Mouse (Mus musculus) bone marrow, adult 2 months (tissue): Measurements from ENCODE around the gene Patj. TPM values are rescaled to one million over a fixed set of nuclear protein-coding genes. Genes with fewer than 3 reads are reported as not detected.

Experiments used
- H3K27ac ChIP-seq: fragments of 200-500 bp; 2 replicates; pipeline ENCODE4 v1.5.1; 2012; ENCODE audit warnings: low read depth, mild to moderate bottlenecking, control low read depth, inconsistent platforms, low read length; ENCODE audit not compliant: control insufficient read depth, poor library complexity, insufficient read depth
- H3K4me1 ChIP-seq: fragments of 200-500 bp; 2 replicates; pipeline ENCODE4 v1.6.1; 2011; ENCODE audit warnings: low read length; ENCODE audit not compliant: control insufficient read depth, insufficient read depth
- H3K4me3 ChIP-seq: fragments of 200-500 bp; replicated peaks from 2 replicates; pipeline ENCODE3; 2011; ENCODE audit warnings: mild to moderate bottlenecking, low read depth, low read length, control low read depth; ENCODE audit not compliant: control insufficient read depth
- CTCF ChIP-seq: fragments of 200-500 bp; IDR thresholded peaks from 2 replicates; pipeline ENCODE4 v1.5.1; 2011; ENCODE audit warnings: low read length, control low read depth; ENCODE audit not compliant: control insufficient read depth, insufficient read depth
- POLR2A ChIP-seq: fragments of 200-500 bp; IDR thresholded peaks from 2 replicates; pipeline ENCODE4 v1.6.1; 2011; ENCODE audit warnings: low read depth, mild to moderate bottlenecking, control low read depth, low read length, borderline replicate concordance; ENCODE audit not compliant: control insufficient read depth
- WGBS: fragments of 180-500 bp; shearing (Covaris S2); methylation state at CpG from one replicate; pipeline ENCODE4 v1.1.7; 2018; 5-methylcytosine and 5-hydroxymethylcytosine counted together
- polyA plus RNA-seq: library from polyadenylated mRNA; stranded (reverse); fragments of >200 nt; gene quantifications from 2 replicates; pipeline ENCODE4 v1.2.4, GENCODE M21; 2011; ENCODE audit warnings: low replicate concordance; ENCODE audit not compliant: missing spikeins, insufficient read depth, insufficient read length

Gene Patj
- polyA plus RNA-seq = 2.6 and 2.8 TPM in 2 replicates

DNA sequence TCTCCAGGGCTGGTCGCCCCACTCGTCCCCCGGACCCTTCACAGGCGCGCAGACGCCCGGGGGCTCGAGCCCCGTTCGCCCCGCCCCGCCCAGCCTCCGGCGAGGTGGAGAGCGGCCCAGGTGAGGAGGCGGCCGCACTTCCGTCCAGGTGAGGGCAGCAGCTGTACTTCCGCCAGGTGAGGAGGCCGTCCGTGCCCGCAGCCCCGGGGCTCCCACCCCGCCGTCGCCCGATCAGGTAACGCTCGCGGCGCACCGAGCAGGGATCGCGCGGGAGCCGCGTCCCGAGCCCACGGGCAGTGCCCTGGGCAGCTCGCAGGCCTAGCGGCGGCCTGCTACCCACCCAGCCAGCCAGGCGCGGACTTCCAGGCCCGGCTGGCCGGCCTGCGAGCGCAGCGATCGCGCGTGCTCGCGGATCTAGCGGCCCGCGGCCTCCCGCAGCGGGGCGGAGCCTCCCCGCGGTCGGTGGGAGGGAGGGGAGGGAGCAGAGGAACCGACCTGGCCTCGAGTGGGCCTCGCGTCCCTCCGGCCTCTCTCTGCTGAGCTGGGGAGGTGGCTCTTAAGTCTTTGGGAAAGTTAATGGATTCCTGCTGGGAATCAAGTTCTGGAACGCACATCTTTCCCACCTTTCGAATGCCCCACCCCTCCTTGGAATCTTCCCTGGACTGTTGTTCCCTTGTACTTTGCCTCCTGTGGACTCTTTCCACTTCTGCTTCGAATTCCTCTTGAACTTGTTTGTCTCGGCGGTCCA, at the start of gene Patj:
TSS of gene Patj (plus strand) at position 96 of the 748 bp plus-strand sequence.
- H3K4me3 ChIP-seq = peak within 1 kb of the TSS; percentile 40
- TF ChIP-seq POLR2A (no peak), CTCF (no peak)
- no peaks in the 10 kb centered on the region for H3K4me1 ChIP-seq
- H3K27ac ChIP-seq = no peak within 1 kb of the TSS
- WGBS = 2% methylated on average over 73 of the region's 73 CpGs

GRCm38 (mm10) chr4:98348580-98348979, 47.0 kb upstream of the Patj start:
- WGBS = 60% methylated on average over 5 of the region's 5 CpGs
- H3K4me3 ChIP-seq = no peak overlapping the region
- no peaks in the 10 kb centered on the region for H3K4me1 ChIP-seq
- no peak for TF ChIP-seq POLR2A
- TF ChIP-seq CTCF = no peak
- H3K27ac ChIP-seq = no peak overlapping the region

GRCm38 (mm10) chr4:98358034-98358809, 37.4 kb upstream of the Patj start:
- 86% methylated on average over 9 of the region's 9 CpGs for WGBS
- TF ChIP-seq POLR2A (no peak), CTCF (no peak)
- H3K4me1 ChIP-seq = no peaks in the 10 kb centered on the region
- no peak overlapping the region for H3K4me3 ChIP-seq
- H3K27ac ChIP-seq = no peak overlapping the region

DNA sequence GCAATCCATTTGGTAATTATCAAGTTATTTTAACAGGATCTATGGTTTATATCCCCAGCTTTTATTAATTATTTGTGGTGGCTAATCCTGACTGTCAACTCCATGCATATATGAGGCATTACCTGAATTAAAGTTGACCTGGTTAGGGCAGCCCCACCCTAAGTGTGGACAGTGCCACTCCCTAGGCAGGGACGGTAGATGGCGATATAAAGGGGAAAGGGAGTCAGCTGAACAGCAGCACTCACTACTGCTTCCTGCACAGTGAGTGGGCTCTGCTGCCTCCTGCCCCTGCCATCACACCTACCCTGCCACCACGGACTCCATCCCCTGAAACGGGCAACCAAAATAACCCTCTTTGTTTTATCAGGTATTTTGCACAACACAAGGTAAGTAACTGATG, 20.2 kb upstream of the Patj start:
- Histone ChIP-seq H3K4me1 (no peaks in the 10 kb centered on the region), H3K4me3 (no peak overlapping the region), H3K27ac (no peak overlapping the region)
- WGBS = 73% methylated on average over 4 of the region's 4 CpGs
- TF ChIP-seq CTCF (peak; percentile 41), POLR2A (no peak)

DNA sequence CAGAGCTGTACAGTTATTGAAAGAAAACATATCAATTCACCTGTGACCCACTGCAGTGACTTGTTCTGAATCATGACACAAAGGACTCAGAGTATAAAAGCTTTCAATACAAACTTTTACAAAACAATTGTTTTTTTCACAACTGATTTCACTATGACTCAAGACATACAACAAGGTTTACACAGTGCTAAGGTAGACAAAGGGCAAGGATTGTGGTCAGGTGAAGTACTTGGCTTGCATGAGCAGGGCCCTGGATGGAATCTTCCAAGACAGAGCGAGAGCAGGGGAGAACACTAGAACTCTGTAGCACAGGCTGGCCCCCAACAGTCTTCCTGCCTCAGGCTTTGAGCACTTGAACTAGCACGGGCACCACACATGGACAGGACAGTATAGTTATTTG, 18.6 kb upstream of the Patj start:
- WGBS = 86% methylated on average over 2 of the region's 2 CpGs
- no peak for TF ChIP-seq POLR2A
- TF ChIP-seq CTCF = no peak
- no peaks in the 10 kb centered on the region for H3K4me1 ChIP-seq
- H3K27ac ChIP-seq = no peak overlapping the region
- H3K4me3 ChIP-seq = no peak overlapping the region

DNA sequence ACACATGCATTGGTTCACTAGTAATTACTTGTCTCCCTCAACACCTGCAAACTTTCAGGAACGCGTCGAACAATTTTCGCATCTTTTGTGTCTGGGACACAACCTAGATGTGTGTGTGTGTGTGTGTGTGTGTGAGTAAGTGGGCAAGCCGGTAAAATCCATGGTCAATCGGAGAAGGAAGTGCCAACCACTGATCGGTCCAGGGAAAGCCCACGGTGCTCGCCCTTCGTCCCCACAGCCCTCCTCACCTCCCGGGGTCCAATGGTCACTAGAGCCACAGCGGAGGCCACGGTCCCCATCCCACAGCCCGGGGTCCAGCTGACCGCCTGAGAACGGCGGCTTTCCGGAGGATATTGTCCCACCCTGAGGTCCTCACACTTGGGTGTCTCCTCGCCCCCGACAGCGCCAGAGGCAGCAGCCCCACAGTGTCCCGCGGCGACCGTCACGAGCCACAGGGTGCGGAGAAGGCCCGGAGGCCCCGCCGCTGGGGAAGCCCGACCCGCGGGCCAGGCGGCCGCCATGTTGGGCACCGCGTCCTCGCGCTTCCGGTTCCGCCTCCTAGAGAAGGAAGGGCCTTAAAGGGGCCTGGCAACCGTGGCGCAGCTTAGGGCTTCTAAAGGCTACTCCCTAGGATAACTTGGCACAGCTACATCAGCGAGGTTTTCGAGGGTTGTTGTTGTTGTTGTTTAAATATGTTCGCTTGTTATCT, 12.7 kb upstream of the Patj start, which contains the start of gene Tm2d1:
TSS of gene Tm2d1 (minus strand) at position 591 of the 709 bp plus-strand sequence.
- peak within 1 kb of the TSS; percentile 40 for H3K27ac ChIP-seq
- peak within 1 kb of the TSS; percentile 97 for H3K4me3 ChIP-seq
- TF ChIP-seq POLR2A (peak; percentile 88; the same call in 1 of the 2 replicates), CTCF (no peak)
- H3K4me1 ChIP-seq = no peaks in the 10 kb centered on the region
- 1% methylated on average over 46 of the region's 46 CpGs for WGBS

DNA sequence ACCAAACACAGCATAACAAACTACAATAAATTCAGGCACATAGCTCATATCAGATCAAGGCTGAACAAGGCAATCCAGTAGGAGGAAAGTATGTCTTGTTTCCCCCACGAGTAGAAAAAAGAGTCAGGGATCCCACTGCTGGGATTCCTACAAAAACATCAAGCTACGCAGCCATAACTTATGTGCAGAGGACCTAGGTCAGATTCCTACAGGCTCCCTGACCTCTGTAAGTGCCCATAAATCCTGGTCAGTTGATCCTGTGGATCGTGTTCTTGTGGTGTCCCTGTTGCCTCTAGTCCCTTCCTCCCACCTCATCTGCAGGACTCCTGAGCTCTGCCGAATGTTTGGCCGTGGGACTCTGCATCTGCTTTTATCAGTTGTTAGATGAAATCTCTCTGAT, 10.5 kb upstream of the Patj start:
- 71% methylated on average over 5 of the region's 5 CpGs for WGBS
- H3K4me3 ChIP-seq = no peak overlapping the region
- TF ChIP-seq CTCF = no peak

GRCm38 (mm10) chr4:98395346-98395689, 267 bp upstream of the Patj start:
- WGBS = 9% methylated on average over 7 of the region's 7 CpGs
- H3K27ac ChIP-seq = no peak overlapping the region
- TF ChIP-seq CTCF = no peak
- TF ChIP-seq POLR2A = no peak
- H3K4me1 ChIP-seq = no peaks in the 10 kb centered on the region
- peak overlapping the region; percentile 40 for H3K4me3 ChIP-seq

More for the DNA sequence above, 10.5 kb upstream of the Patj start:
- Histone ChIP-seq H3K4me1 (no peaks in the 10 kb centered on the region), H3K27ac (no peak overlapping the region)
